9 mouse cellular contexts compared by ENCODE assay signal in the genomic region with DNA sequence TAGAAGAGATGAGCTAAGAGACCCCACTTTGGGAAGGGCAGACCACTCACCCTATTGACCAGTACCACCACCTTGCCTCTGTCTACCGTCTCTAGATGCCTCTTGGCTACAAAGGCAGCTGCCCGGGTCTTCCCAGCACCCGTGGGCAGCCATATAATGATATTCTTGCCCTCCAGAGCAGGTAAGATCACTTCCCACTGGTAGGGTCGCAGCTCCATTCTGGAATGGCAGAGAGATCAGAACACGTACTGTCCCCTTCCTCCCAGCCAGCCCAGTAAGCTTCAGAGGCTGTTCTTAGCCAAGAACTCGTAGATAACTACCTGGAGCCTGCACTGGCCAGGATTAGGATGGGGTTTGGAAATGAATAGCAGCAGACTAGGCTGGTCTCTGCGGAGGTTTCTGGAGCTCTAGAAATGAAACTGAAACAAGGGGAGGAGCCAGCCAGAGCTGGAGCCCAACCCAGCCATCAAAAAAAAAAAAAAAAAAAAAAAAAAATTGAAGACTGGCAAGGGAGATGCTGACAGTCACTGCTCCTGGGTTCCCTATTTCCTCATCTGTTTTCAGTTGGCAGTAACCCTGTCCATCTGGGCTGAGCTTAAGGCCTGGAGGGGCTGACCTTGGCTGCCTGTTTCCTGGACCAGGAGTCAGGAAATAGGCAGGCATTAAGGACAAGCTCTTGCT. TPM values are rescaled to one million over a fixed set of nuclear protein-coding genes. Genes with fewer than 3 reads are reported as not detected.
A peak's percentile ranks its signal among the peaks of the same experiment; 100 is the strongest.
DNase-seq lines count a peak whose midpoint lies in the region; ATAC-seq and TF ChIP-seq lines count a peak whose summit lies in the region.
"Had no signal": no experiment of that assay in that cellular context is flagged by ENCODE, and none has a peak within 500 bp of the region (broad histone marks: within the 10 kb centered on the region; RNA-seq: fewer than 3 reads in every experiment).

Dhx58 (minus strand) TSS at position 421 of the 681 bp plus-strand sequence.

- H3K9ac ChIP-seq in liver, embryonic 11.5 days (ENCODE audit: low read depth, low read length): peak within 1 kb of the TSS; percentile 36; the same call in 1 of the 2 replicates
- H3K9ac ChIP-seq in stomach, embryonic 15.5 days: no peak within 1 kb of the TSS
- H3K9ac ChIP-seq in hindbrain, postnatal 0 days (replicated peaks; ENCODE audit: low read length): no peak within 1 kb of the TSS
- no peak within 1 kb of the TSS for H3K9ac ChIP-seq in hindbrain, embryonic 12.5 days
- H3K9ac ChIP-seq: limb, embryonic 12.5 days had no signal

- DNase-seq in testis, postnatal 10 days (ENCODE audit: low spot score): no peak
- DNase-seq in adrenal gland, postnatal 4 days (ENCODE audit: low spot score in 2 of 2): no peak
- no peak for DNase-seq in liver, embryonic 11.5 days (ENCODE audit: low spot score)
- no peak for DNase-seq in right cerebral cortex, postnatal 36 days (ENCODE audit: low spot score in 2 of 2)
- DNase-seq in hindbrain, postnatal 0 days (ENCODE audit: low spot score): no peak

- H3K36me3 ChIP-seq in testis, adult 2 months (ENCODE audit: control insufficient read depth, insufficient read depth, low read length): peaks cover 1% of the 10 kb centered on the region; the same call in 1 of the 2 replicates
- H3K36me3 ChIP-seq in liver, embryonic 11.5 days (ENCODE audit: control insufficient read depth, insufficient read depth, low read length): peaks cover 28% of the 10 kb centered on the region; the same call in 1 of the 2 replicates
- peaks cover 39% of the 10 kb centered on the region for H3K36me3 ChIP-seq in stomach, embryonic 15.5 days
- peaks cover 47% of the 10 kb centered on the region for H3K36me3 ChIP-seq in hindbrain, postnatal 0 days (ENCODE audit: insufficient read depth, low read length)
- peaks cover 46% of the 10 kb centered on the region for H3K36me3 ChIP-seq in hindbrain, embryonic 12.5 days

- WGBS in liver, embryonic 11.5 days: 66% methylated on average over 7 of the region's 7 CpGs
- WGBS in stomach, embryonic 15.5 days: 62% methylated on average over 7 of the region's 7 CpGs
- 66% methylated on average over 7 of the region's 7 CpGs for WGBS in hindbrain, postnatal 0 days
- 70% methylated on average over 7 of the region's 7 CpGs for WGBS in hindbrain, embryonic 12.5 days

- peak within 1 kb of the TSS; percentile 78 for H3K4me3 ChIP-seq in testis, adult 2 months (ENCODE audit: control insufficient read depth, low read depth, low read length)
- H3K4me3 ChIP-seq in liver, embryonic 11.5 days (ENCODE audit: low read depth, low read length): peak within 1 kb of the TSS; percentile 32
- no peak within 1 kb of the TSS for H3K4me3 ChIP-seq in stomach, embryonic 15.5 days (replicated peaks)
- no peak within 1 kb of the TSS for H3K4me3 ChIP-seq in hindbrain, postnatal 0 days (ENCODE audit: low read length)
- no peak within 1 kb of the TSS for H3K4me3 ChIP-seq in hindbrain, embryonic 12.5 days

- no peak for ATAC-seq in liver, embryonic 11.5 days (replicated peaks; ENCODE audit: low FRiP score)
- ATAC-seq in stomach, embryonic 15.5 days (ENCODE audit: insufficient read depth, low FRiP score, low read depth): no peak
- ATAC-seq in hindbrain, postnatal 0 days: no peak
- no peak for ATAC-seq in hindbrain, embryonic 12.5 days (ENCODE audit: low FRiP score)

- H3K4me1 ChIP-seq in testis, adult 2 months (ENCODE audit: control insufficient read depth, insufficient read depth, low read length): peaks cover 28% of the 10 kb centered on the region
- H3K4me1 ChIP-seq in liver, embryonic 11.5 days (replicated peaks; ENCODE audit: control insufficient read depth, insufficient read depth, low read length): peaks cover 12% of the 10 kb centered on the region
- H3K4me1 ChIP-seq in stomach, embryonic 15.5 days: peaks cover 8% of the 10 kb centered on the region
- no peaks in the 10 kb centered on the region for H3K4me1 ChIP-seq in hindbrain, postnatal 0 days (ENCODE audit: insufficient read depth, low read length)
- peaks cover 8% of the 10 kb centered on the region; the same call in 1 of the 2 replicates for H3K4me1 ChIP-seq in hindbrain, embryonic 12.5 days

- H3K4me2 ChIP-seq in liver, embryonic 11.5 days: peak within 1 kb of the TSS; percentile 65
- H3K4me2 ChIP-seq in stomach, embryonic 15.5 days: peak within 1 kb of the TSS; percentile 46; the same call in 1 of the 2 replicates
- H3K4me2 ChIP-seq in hindbrain, postnatal 0 days (ENCODE audit: low read depth, low read length): no peak within 1 kb of the TSS
- no peak within 1 kb of the TSS for H3K4me2 ChIP-seq in hindbrain, embryonic 12.5 days (replicated peaks)

- H3K27me3 ChIP-seq in testis, adult 2 months (ENCODE audit: control insufficient read depth, insufficient read depth, low read length): no peaks in the 10 kb centered on the region
- no peaks in the 10 kb centered on the region for H3K27me3 ChIP-seq in liver, embryonic 11.5 days (replicated peaks; ENCODE audit: control insufficient read depth, insufficient read depth, low read length)
- H3K27me3 ChIP-seq in stomach, embryonic 15.5 days (replicated peaks): no peaks in the 10 kb centered on the region
- no peaks in the 10 kb centered on the region for H3K27me3 ChIP-seq in hindbrain, postnatal 0 days (ENCODE audit: insufficient read depth, low read length)
- H3K27me3 ChIP-seq in hindbrain, embryonic 12.5 days: peaks cover 6% of the 10 kb centered on the region; the same call in 1 of the 2 replicates

- H3K9me3 ChIP-seq in liver, embryonic 11.5 days (ENCODE audit: control insufficient read depth, low read length): no peaks in the 10 kb centered on the region
- no peaks in the 10 kb centered on the region for H3K9me3 ChIP-seq in stomach, embryonic 15.5 days
- H3K9me3 ChIP-seq in hindbrain, postnatal 0 days (ENCODE audit: low read length): no peaks in the 10 kb centered on the region
- H3K9me3 ChIP-seq in hindbrain, embryonic 12.5 days (replicated peaks): no peaks in the 10 kb centered on the region
- H3K9me3 ChIP-seq: limb, embryonic 12.5 days had no signal

- TF ChIP-seq POLR2A in testis, adult 2 months (IDR thresholded peaks at IDR 0.05; ENCODE audit: control insufficient read depth, low read depth, low read length): no peak

- peak within 1 kb of the TSS; percentile 71 for H3K27ac ChIP-seq in testis, adult 2 months (ENCODE audit: control insufficient read depth, insufficient read depth, low read depth, low read length)
- H3K27ac ChIP-seq in liver, embryonic 11.5 days (ENCODE audit: low read depth, low read length): no peak within 1 kb of the TSS
- 0 out of 2 replicates have a peak within 1 kb of the TSS, but pooled peaks have one; percentile 38 for H3K27ac ChIP-seq in stomach, embryonic 15.5 days
- H3K27ac ChIP-seq in hindbrain, postnatal 0 days: no peak within 1 kb of the TSS
- no peak within 1 kb of the TSS for H3K27ac ChIP-seq in hindbrain, embryonic 12.5 days
- H3K27ac ChIP-seq: limb, embryonic 12.5 days had no signal

- TF ChIP-seq CTCF in testis, adult 2 months (IDR thresholded peaks at IDR 0.05; ENCODE audit: control insufficient read depth, insufficient read depth, insufficient replicate concordance, low read depth, low read length): no peak
- no peak for TF ChIP-seq CTCF in hindbrain, postnatal 0 days (IDR thresholded peaks at IDR 0.05; ENCODE audit: low read depth)

RNA-seq across cellular contexts. Expression of gene Dhx58, which starts in this region (rescaled TPM):
- 31.5 and 32.0 TPM in 2 replicates for polyA plus RNA-seq in testis, adult 2 months (2012; rRNA removed)
- 10 to 100 TPM; 12.6 to 14.2 TPM for total RNA-seq in adrenal gland, postnatal 4 days (2021)
- polyA plus RNA-seq in liver, embryonic 11.5 days (2014; fragmentation: Nextera tagmentation; extraction: Ambion mirVana): 2.5 and 3.7 TPM in 2 replicates
- polyA plus RNA-seq in stomach, embryonic 15.5 days (2015; fragmentation: Nextera tagmentation; extraction: Ambion mirVana): 2.8 and 4.0 TPM in 2 replicates
- 0.61 and 1.2 TPM in 2 replicates for total RNA-seq in hindbrain, postnatal 0 days (2014; rRNA removed)
- polyA plus RNA-seq in hindbrain, postnatal 0 days (2015; fragmentation: Nextera tagmentation; extraction: Ambion mirVana): 2.7 and 3.1 TPM in 2 replicates
- 1.4 and 2.7 TPM in 2 replicates for polyA plus RNA-seq in hindbrain, embryonic 12.5 days (2016; fragmentation: Nextera tagmentation; extraction: Ambion mirVana)

Comparison
In these comparisons a context has a peak if more than half of its experiments do, and no peak if none do; other contexts are left out.
1. H3K27ac ChIP-seq: peak in testis, adult 2 months (single experiment) and stomach, embryonic 15.5 days (single experiment); none in liver, embryonic 11.5 days (single experiment), hindbrain, postnatal 0 days (single experiment) and hindbrain, embryonic 12.5 days (single experiment).
2. H3K4me3 ChIP-seq: peak in testis, adult 2 months (single experiment) and liver, embryonic 11.5 days (single experiment); none in stomach, embryonic 15.5 days (single experiment), hindbrain, postnatal 0 days (single experiment) and hindbrain, embryonic 12.5 days (single experiment).
3. H3K4me2 ChIP-seq: peak in liver, embryonic 11.5 days (single experiment) and stomach, embryonic 15.5 days (single experiment); none in hindbrain, postnatal 0 days (single experiment) and hindbrain, embryonic 12.5 days (single experiment).